Mouse (Mus musculus): Measurements from ENCODE around the gene D5Ertd579e. TPM values are rescaled to one million over a fixed set of nuclear protein-coding genes. Genes with fewer than 3 reads are reported as not detected.

Gene D5Ertd579e
- polyA plus RNA-seq, 1 experiment: 28.6 TPM

GRCm38 (mm10) chr5:36575227-36575626, 120.6 kb downstream of the D5Ertd579e start:
- TF ChIP-seq CTCF (IDR thresholded peaks at IDR 0.05; ENCODE audit: control insufficient read depth, insufficient read depth, low read length): no peak
- no peak for TF ChIP-seq POLR2A (IDR thresholded peaks at IDR 0.05; ENCODE audit: borderline replicate concordance, control insufficient read depth, low read depth, low read length)
- no peak overlapping the region for H3K4me3 ChIP-seq (replicated peaks; ENCODE audit: control insufficient read depth, low read depth, low read length)
- peaks cover 5% of the 10 kb centered on the region for H3K4me1 ChIP-seq (ENCODE audit: control insufficient read depth, insufficient read depth, low read length)
- peak overlapping the region; percentile 24; the same call in 1 of the 2 replicates for H3K27ac ChIP-seq (ENCODE audit: control insufficient read depth, insufficient read depth, low read depth, low read length, poor library complexity)
- 56% methylated on average over 3 of the region's 3 CpGs for WGBS

DNA sequence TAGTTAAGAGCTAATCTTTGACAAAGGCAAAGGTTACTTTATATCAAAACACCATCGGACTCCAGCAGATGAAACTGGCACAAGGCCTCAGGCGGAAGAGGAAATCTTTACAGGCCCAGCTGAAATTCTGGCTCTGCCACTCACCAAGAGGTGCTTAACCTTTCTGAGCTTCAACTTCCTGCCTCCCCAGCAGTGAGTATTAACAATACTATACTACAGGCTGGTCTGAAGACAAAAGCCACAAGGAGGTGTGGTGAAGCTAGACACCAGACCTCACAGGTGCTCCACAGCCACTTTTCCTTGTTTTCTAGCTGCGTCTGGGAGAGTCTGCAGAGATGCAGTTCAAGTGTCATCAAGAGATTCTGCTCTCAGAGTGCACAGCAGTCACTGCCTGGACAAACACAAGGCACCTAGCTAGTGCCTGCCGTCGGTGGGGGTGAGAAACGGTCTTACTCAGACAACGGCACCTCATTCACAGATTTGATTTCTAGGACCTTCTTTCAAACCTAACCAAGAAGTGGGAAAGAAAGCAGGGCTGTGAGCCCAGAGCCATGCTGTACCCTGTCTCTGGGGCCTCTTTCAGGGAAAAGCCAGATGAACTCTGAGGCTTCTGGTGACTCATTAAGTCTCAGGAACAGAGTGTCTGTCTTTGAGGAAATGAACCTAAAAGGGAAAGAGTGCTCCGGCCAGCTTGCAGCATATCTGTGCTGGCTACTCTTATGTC, 121.5 kb downstream of the D5Ertd579e start:
- Histone ChIP-seq H3K4me1 (ENCODE audit: control insufficient read depth, insufficient read depth, low read length) (peaks cover 5% of the 10 kb centered on the region), H3K27ac (ENCODE audit: control insufficient read depth, insufficient read depth, low read depth, low read length, poor library complexity) (peak overlapping the region; percentile 54; the same call in 1 of the 2 replicates), H3K4me3 (replicated peaks; ENCODE audit: control insufficient read depth, low read depth, low read length) (no peak overlapping the region)
- TF ChIP-seq CTCF (IDR thresholded peaks at IDR 0.05; ENCODE audit: control insufficient read depth, insufficient read depth, low read length): no peak
- WGBS: 55% methylated on average over 8 of the region's 8 CpGs

DNA sequence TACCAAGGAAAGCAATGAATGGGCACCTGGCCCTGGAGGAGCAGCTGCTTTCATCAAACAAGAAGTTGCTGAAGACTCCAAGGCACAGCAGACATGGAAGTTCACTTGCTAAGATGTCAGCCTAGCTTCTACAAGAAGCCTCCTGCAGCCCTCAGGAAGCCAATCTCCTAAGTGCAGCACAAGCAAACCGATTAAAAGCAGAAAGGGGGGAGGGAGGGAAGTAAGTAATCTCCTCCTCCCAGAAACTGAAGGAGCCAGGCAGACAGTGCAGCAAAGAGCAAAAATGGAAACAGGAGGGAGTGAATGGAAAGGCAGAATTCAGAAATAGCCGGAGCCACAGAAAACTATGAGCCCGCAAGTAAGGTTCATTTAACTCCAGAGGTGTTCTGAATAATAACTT, 122.5 kb downstream of the D5Ertd579e start:
- no peak overlapping the region for H3K27ac ChIP-seq (ENCODE audit: control insufficient read depth, insufficient read depth, low read depth, low read length, poor library complexity)
- H3K4me3 ChIP-seq (replicated peaks; ENCODE audit: control insufficient read depth, low read depth, low read length): no peak overlapping the region
- H3K4me1 ChIP-seq (ENCODE audit: control insufficient read depth, insufficient read depth, low read length): peaks cover 5% of the 10 kb centered on the region
- WGBS: 42% methylated on average over 3 of the region's 3 CpGs
- TF ChIP-seq CTCF (IDR thresholded peaks at IDR 0.05; ENCODE audit: control insufficient read depth, insufficient read depth, low read length) (no peak), POLR2A (IDR thresholded peaks at IDR 0.05; ENCODE audit: borderline replicate concordance, control insufficient read depth, low read depth, low read length) (no peak)

DNA sequence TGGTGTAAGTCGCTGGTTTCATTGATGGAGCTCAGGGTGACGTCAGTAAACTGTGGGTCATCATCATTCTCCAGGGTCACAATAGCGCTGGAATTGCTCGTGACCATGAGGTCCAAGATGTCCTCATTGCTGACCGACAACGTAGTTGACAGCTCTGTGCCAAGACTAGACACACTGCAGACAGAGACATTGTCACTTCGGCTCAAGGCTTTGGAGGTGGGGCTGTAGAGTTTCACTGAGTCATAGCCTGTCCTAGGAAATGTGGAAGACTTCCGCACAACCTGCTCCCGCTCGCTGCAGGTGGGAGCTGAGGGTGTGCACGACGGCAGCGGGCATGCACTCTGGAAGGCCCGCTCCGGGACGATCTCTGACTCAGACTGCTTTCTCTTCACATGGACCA, 124.5 kb downstream of the D5Ertd579e start:
- WGBS: 95% methylated on average over 16 of the region's 16 CpGs
- Histone ChIP-seq H3K4me3 (replicated peaks; ENCODE audit: control insufficient read depth, low read depth, low read length) (no peak overlapping the region), H3K27ac (ENCODE audit: control insufficient read depth, insufficient read depth, low read depth, low read length, poor library complexity) (no peak overlapping the region), H3K4me1 (ENCODE audit: control insufficient read depth, insufficient read depth, low read length) (peaks cover 6% of the 10 kb centered on the region)
- TF ChIP-seq CTCF (IDR thresholded peaks at IDR 0.05; ENCODE audit: control insufficient read depth, insufficient read depth, low read length): no peak
- no peak for TF ChIP-seq POLR2A (IDR thresholded peaks at IDR 0.05; ENCODE audit: borderline replicate concordance, control insufficient read depth, low read depth, low read length)

DNA sequence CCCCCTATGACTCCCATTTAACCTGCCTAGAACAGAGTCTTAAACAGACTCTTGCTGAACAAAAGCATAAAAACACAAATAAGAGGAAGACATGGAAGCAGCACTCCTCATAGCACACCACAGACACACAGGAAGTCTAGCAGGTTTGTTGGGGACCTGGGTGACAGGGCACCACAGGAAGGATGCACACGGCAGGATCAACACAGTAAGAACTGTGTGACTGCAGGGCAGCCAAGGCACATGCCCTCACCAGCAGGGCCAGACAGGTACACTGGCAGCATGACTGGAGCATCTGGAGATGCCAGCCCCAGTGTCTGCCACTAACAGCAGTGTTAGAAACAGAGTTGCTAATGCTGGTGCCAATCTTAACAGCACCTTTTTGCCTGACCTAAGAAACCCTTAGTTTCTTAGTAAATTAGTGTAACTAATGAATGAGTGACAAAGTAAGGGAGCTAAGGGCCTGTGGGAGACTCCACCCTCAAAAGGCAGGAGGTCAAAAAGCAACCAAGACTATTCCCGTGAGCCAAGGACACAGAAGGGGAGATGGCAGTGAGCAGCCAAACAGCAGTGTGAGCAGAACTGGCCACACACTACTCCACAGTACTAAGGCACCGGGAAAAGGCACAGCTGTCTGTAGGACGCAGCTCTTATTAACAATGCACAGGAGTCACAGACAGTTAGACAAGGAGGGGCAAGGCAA, 125.1 kb downstream of the D5Ertd579e start:
- H3K4me1 ChIP-seq (ENCODE audit: control insufficient read depth, insufficient read depth, low read length): peaks cover 5% of the 10 kb centered on the region
- TF ChIP-seq POLR2A (IDR thresholded peaks at IDR 0.05; ENCODE audit: borderline replicate concordance, control insufficient read depth, low read depth, low read length): no peak
- TF ChIP-seq CTCF (IDR thresholded peaks at IDR 0.05; ENCODE audit: control insufficient read depth, insufficient read depth, low read length): no peak
- no peak overlapping the region for H3K4me3 ChIP-seq (replicated peaks; ENCODE audit: control insufficient read depth, low read depth, low read length)
- no peak overlapping the region for H3K27ac ChIP-seq (ENCODE audit: control insufficient read depth, insufficient read depth, low read depth, low read length, poor library complexity)
- WGBS: 69% methylated on average over 4 of the region's 4 CpGs

- TF ChIP-seq POLR2A (IDR thresholded peaks at IDR 0.05; ENCODE audit: borderline replicate concordance, control insufficient read depth, low read depth, low read length) (no peak), CTCF (IDR thresholded peaks at IDR 0.05; ENCODE audit: control insufficient read depth, insufficient read depth, low read length) (no peak)
Measured at GRCm38 (mm10) chr5:36570098-36570497, 125.7 kb downstream of the D5Ertd579e start.

DNA sequence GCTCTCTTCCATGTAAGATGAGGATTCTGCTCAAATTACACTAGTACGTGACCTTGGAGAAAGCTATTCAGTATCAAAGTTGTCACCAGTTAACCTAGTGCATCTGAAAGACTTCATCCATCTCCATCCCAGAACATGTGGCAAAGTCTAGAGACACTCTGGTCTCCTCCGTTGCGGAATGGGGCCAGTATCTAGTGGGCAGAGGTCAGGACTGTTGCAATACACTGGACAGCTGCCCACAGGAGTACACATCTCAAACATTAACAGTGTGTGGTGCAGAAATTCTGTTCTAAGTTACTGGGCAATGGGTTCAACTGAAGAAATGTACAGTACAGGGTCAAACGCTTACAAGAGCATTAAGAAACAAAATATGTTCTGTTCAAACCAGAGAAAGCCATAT, 127.7 kb downstream of the D5Ertd579e start:
- H3K4me3 ChIP-seq (replicated peaks; ENCODE audit: control insufficient read depth, low read depth, low read length): no peak overlapping the region
- peaks cover 10% of the 10 kb centered on the region for H3K4me1 ChIP-seq (ENCODE audit: control insufficient read depth, insufficient read depth, low read length)
- H3K27ac ChIP-seq (ENCODE audit: control insufficient read depth, insufficient read depth, low read depth, low read length, poor library complexity): no peak overlapping the region
- WGBS: 81% methylated on average over 4 of the region's 4 CpGs
- TF ChIP-seq CTCF (IDR thresholded peaks at IDR 0.05; ENCODE audit: control insufficient read depth, insufficient read depth, low read length) (no peak), POLR2A (IDR thresholded peaks at IDR 0.05; ENCODE audit: borderline replicate concordance, control insufficient read depth, low read depth, low read length) (no peak)

More at GRCm38 (mm10) chr5:36570098-36570497, 125.7 kb downstream of the D5Ertd579e start:
- no peak overlapping the region for H3K4me3 ChIP-seq (replicated peaks; ENCODE audit: control insufficient read depth, low read depth, low read length)
- H3K27ac ChIP-seq (ENCODE audit: control insufficient read depth, insufficient read depth, low read depth, low read length, poor library complexity): no peak overlapping the region
- H3K4me1 ChIP-seq (ENCODE audit: control insufficient read depth, insufficient read depth, low read length): peaks cover 3% of the 10 kb centered on the region; the same call in 1 of the 2 replicates
- 79% methylated on average over 7 of the region's 7 CpGs for WGBS

DNA sequence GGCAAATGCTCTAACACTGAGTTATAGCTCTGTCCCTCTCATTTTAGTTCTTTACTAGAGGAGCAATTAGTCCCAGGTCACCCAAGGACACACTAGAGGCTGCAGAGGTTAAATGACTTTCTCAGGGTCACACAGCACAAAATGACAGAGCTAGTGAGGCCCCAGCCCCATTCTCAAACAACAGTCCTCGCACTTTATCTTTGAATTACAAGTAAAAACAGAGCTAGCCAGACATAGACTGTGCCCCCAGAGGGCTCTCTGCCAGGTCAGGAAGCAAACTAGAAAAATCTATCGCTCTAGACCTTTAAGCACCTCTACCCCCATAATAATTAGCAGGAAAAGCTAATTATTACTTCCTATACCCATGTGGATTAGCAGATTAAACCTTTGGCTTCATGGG, 128.2 kb downstream of the D5Ertd579e start:
- peaks cover 14% of the 10 kb centered on the region for H3K4me1 ChIP-seq (ENCODE audit: control insufficient read depth, insufficient read depth, low read length)
- H3K27ac ChIP-seq (ENCODE audit: control insufficient read depth, insufficient read depth, low read depth, low read length, poor library complexity): no peak overlapping the region; the same call in 1 of the 2 replicates
- H3K4me3 ChIP-seq (replicated peaks; ENCODE audit: control insufficient read depth, low read depth, low read length): no peak overlapping the region
- 71% methylated on average over 2 of the region's 2 CpGs for WGBS
- no peak for TF ChIP-seq CTCF (IDR thresholded peaks at IDR 0.05; ENCODE audit: control insufficient read depth, insufficient read depth, low read length)

Measured in bone marrow, adult 2 months (tissue).